Mouse (Mus musculus): ENCODE measurements around the gene D10Jhu81e.

DNA sequence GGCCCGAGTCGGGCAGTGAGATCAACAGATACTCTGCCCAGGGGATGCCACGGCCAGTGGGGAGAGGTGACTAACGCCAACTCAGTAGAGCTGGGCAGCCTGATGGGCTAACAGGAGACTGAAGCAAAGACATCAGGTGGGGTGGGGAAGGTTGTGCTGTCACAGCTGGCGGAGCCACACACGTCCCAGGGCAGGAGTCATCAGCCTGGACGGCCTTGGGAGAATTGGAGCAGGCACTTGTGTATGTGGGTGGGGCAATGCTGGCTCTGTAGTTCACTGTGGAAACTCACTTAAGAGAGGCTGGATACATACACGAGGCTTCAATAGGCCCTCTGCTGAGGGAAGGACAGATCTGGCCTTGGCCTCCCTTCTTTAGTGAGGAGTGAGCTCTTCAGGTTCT is 8.5 kb downstream of the D10Jhu81e start:
- TF ChIP-seq POLR2AphosphoS5 (IDR thresholded peaks at IDR 0.05; ENCODE audit: borderline replicate concordance, low read depth, low read length) (no peak), POLR2A (IDR thresholded peaks at IDR 0.05; ENCODE audit: control insufficient read depth in 1 of 2, insufficient read depth in 1 of 2, low read depth in 1 of 2, low read length in 2 of 2, poor library complexity in 1 of 2) (no peak), GATA1 (IDR thresholded peaks at IDR 0.05; ENCODE audit: low read depth, low read length) (no peak)
